Mouse (Mus musculus): ENCODE data around the gene Adipoq. TPM values are rescaled to one million over a fixed set of nuclear protein-coding genes. Genes with fewer than 3 reads are reported as not detected.

Gene Adipoq
- polyA plus RNA-seq, 1 experiment = 5.8 TPM

- Histone ChIP-seq H3K4me3 (ENCODE audit: extremely low read depth, insufficient read depth, insufficient read length) (no peak overlapping the region), H3K27me3 (ENCODE audit: control insufficient read depth, insufficient read depth, low read length) (no peaks in the 10 kb centered on the region), H3K4me1 (ENCODE audit: control insufficient read depth, insufficient read depth, insufficient read length) (peaks cover 18% of the 10 kb centered on the region), H3K36me3 (ENCODE audit: control insufficient read depth, insufficient read depth, low read length) (no peaks in the 10 kb centered on the region), H3K27ac (ENCODE audit: insufficient read depth, low read length) (no peak overlapping the region)
- 83% methylated on average over 2 of the region's 2 CpGs for WGBS
- TF ChIP-seq POLR2A (IDR thresholded peaks at IDR 0.05; ENCODE audit: low read depth, low read length) = no peak
- no peak for TF ChIP-seq CTCF (IDR thresholded peaks at IDR 0.05; ENCODE audit: extremely low read depth, insufficient read depth, insufficient read length, insufficient replicate concordance)
- no peak for DNase-seq (ENCODE audit: low read depth in 1 of 2, low spot score in 2 of 2)
These were observed 2.6 kb downstream of the Adipoq start for GRCm38 (mm10) chr16:23148936-23149335.

- no peak for DNase-seq (ENCODE audit: low read depth in 1 of 2, low spot score in 2 of 2)
- 51% methylated on average over 8 of the region's 8 CpGs for WGBS
- no peaks in the 10 kb centered on the region for H3K27me3 ChIP-seq (ENCODE audit: control insufficient read depth, insufficient read depth, low read length)
- H3K27ac ChIP-seq (ENCODE audit: insufficient read depth, low read length) = no peak overlapping the region
- peaks cover 15% of the 10 kb centered on the region for H3K4me1 ChIP-seq (ENCODE audit: control insufficient read depth, insufficient read depth, insufficient read length)
- TF ChIP-seq POLR2A (IDR thresholded peaks at IDR 0.05; ENCODE audit: low read depth, low read length) = no peak
- TF ChIP-seq CTCF (IDR thresholded peaks at IDR 0.05; ENCODE audit: extremely low read depth, insufficient read depth, insufficient read length, insufficient replicate concordance) = no peak
- no peaks in the 10 kb centered on the region for H3K36me3 ChIP-seq (ENCODE audit: control insufficient read depth, insufficient read depth, low read length)
- no peak overlapping the region for H3K4me3 ChIP-seq (ENCODE audit: extremely low read depth, insufficient read depth, insufficient read length)
These were observed 3.1 kb downstream of the Adipoq start for GRCm38 (mm10) chr16:23149396-23149795.

- no peak for TF ChIP-seq POLR2A (IDR thresholded peaks at IDR 0.05; ENCODE audit: low read depth, low read length)
- TF ChIP-seq CTCF (IDR thresholded peaks at IDR 0.05; ENCODE audit: extremely low read depth, insufficient read depth, insufficient read length, insufficient replicate concordance) = peak; percentile 21; the same call in 1 of the 2 replicates
- Histone ChIP-seq H3K4me1 (ENCODE audit: control insufficient read depth, insufficient read depth, insufficient read length) (peaks cover 9% of the 10 kb centered on the region; the same call in 1 of the 2 replicates), H3K36me3 (ENCODE audit: control insufficient read depth, insufficient read depth, low read length) (no peaks in the 10 kb centered on the region), H3K4me3 (ENCODE audit: extremely low read depth, insufficient read depth, insufficient read length) (no peak overlapping the region), H3K27ac (ENCODE audit: insufficient read depth, low read length) (no peak overlapping the region), H3K27me3 (ENCODE audit: control insufficient read depth, insufficient read depth, low read length) (no peaks in the 10 kb centered on the region)
- 12% methylated on average over 2 of the region's 2 CpGs for WGBS
- DNase-seq (ENCODE audit: low read depth in 1 of 2, low spot score in 2 of 2) = peak in 1 of 2 experiments; percentile 41
These were observed 5.1 kb downstream of the Adipoq start for GRCm38 (mm10) chr16:23151423-23151822.

GRCm38 (mm10) chr16:23154261-23154660, 7.9 kb downstream of the Adipoq start:
- H3K27me3 ChIP-seq (ENCODE audit: control insufficient read depth, insufficient read depth, low read length) = no peaks in the 10 kb centered on the region
- WGBS = 86% methylated on average over 5 of the region's 5 CpGs
- DNase-seq (ENCODE audit: low read depth in 1 of 2, low spot score in 2 of 2) = no peak

GRCm38 (mm10) chr16:23157013-23157412, 10.7 kb downstream of the Adipoq start:
- H3K27ac ChIP-seq (ENCODE audit: insufficient read depth, low read length) = no peak overlapping the region
- 93% methylated on average over 13 of the region's 13 CpGs for WGBS
- no peaks in the 10 kb centered on the region for H3K36me3 ChIP-seq (ENCODE audit: control insufficient read depth, insufficient read depth, low read length)
- TF ChIP-seq POLR2A (IDR thresholded peaks at IDR 0.05; ENCODE audit: low read depth, low read length) (no peak), CTCF (IDR thresholded peaks at IDR 0.05; ENCODE audit: extremely low read depth, insufficient read depth, insufficient read length, insufficient replicate concordance) (no peak)
- H3K4me3 ChIP-seq (ENCODE audit: extremely low read depth, insufficient read depth, insufficient read length) = no peak overlapping the region
- H3K4me1 ChIP-seq (ENCODE audit: control insufficient read depth, insufficient read depth, insufficient read length) = no peaks in the 10 kb centered on the region
- DNase-seq (ENCODE audit: low read depth in 1 of 2, low spot score in 2 of 2) = no peak
- H3K27me3 ChIP-seq (ENCODE audit: control insufficient read depth, insufficient read depth, low read length) = no peaks in the 10 kb centered on the region

More at GRCm38 (mm10) chr16:23154261-23154660, 7.9 kb downstream of the Adipoq start:
- no peak for TF ChIP-seq CTCF (IDR thresholded peaks at IDR 0.05; ENCODE audit: extremely low read depth, insufficient read depth, insufficient read length, insufficient replicate concordance)
- TF ChIP-seq POLR2A (IDR thresholded peaks at IDR 0.05; ENCODE audit: low read depth, low read length) = no peak
- Histone ChIP-seq H3K36me3 (ENCODE audit: control insufficient read depth, insufficient read depth, low read length) (no peaks in the 10 kb centered on the region), H3K4me3 (ENCODE audit: extremely low read depth, insufficient read depth, insufficient read length) (no peak overlapping the region), H3K27ac (ENCODE audit: insufficient read depth, low read length) (no peak overlapping the region), H3K4me1 (ENCODE audit: control insufficient read depth, insufficient read depth, insufficient read length) (peaks cover 5% of the 10 kb centered on the region; the same call in 1 of the 2 replicates)

GRCm38 (mm10) chr16:23158292-23158691, 12.0 kb downstream of the Adipoq start:
- Histone ChIP-seq H3K36me3 (ENCODE audit: control insufficient read depth, insufficient read depth, low read length) (no peaks in the 10 kb centered on the region), H3K27ac (ENCODE audit: insufficient read depth, low read length) (no peak overlapping the region), H3K27me3 (ENCODE audit: control insufficient read depth, insufficient read depth, low read length) (no peaks in the 10 kb centered on the region), H3K4me3 (ENCODE audit: extremely low read depth, insufficient read depth, insufficient read length) (no peak overlapping the region), H3K4me1 (ENCODE audit: control insufficient read depth, insufficient read depth, insufficient read length) (no peaks in the 10 kb centered on the region)
- DNase-seq (ENCODE audit: low read depth in 1 of 2, low spot score in 2 of 2) = no peak
- WGBS = 93% methylated on average over 7 of the region's 7 CpGs
- TF ChIP-seq CTCF (IDR thresholded peaks at IDR 0.05; ENCODE audit: extremely low read depth, insufficient read depth, insufficient read length, insufficient replicate concordance) (no peak), POLR2A (IDR thresholded peaks at IDR 0.05; ENCODE audit: low read depth, low read length) (no peak)

- no peak overlapping the region for H3K4me3 ChIP-seq (ENCODE audit: extremely low read depth, insufficient read depth, insufficient read length)
- no peak for DNase-seq (ENCODE audit: low read depth in 1 of 2, low spot score in 2 of 2)
- no peaks in the 10 kb centered on the region for H3K4me1 ChIP-seq (ENCODE audit: control insufficient read depth, insufficient read depth, insufficient read length)
- H3K36me3 ChIP-seq (ENCODE audit: control insufficient read depth, insufficient read depth, low read length) = no peaks in the 10 kb centered on the region
- TF ChIP-seq POLR2A (IDR thresholded peaks at IDR 0.05; ENCODE audit: low read depth, low read length) = no peak
- no peak for TF ChIP-seq CTCF (IDR thresholded peaks at IDR 0.05; ENCODE audit: extremely low read depth, insufficient read depth, insufficient read length, insufficient replicate concordance)
- no peaks in the 10 kb centered on the region for H3K27me3 ChIP-seq (ENCODE audit: control insufficient read depth, insufficient read depth, low read length)
- WGBS = 80% methylated on average over 2 of the region's 2 CpGs
- no peak overlapping the region for H3K27ac ChIP-seq (ENCODE audit: insufficient read depth, low read length)
These were observed 12.6 kb downstream of the Adipoq start for GRCm38 (mm10) chr16:23158957-23159356.
